Mouse (Mus musculus) bone marrow, adult 2 months (tissue): ENCODE measurements at regions not wholly inside any gene's neighbourhood (a gene's known extent, or its start where the extent isn't known, plus 50 kb on each side); places are given as distances from the start of the nearest gene placed in this dataset.

ENCODE experiments used
- H3K27ac ChIP-seq: fragments of 200-500 bp; 2 replicates; pipeline ENCODE4 v1.5.1; 2012; ENCODE audit warnings: low read depth, mild to moderate bottlenecking, control low read depth, inconsistent platforms, low read length; ENCODE audit not compliant: control insufficient read depth, poor library complexity, insufficient read depth
- H3K4me1 ChIP-seq: fragments of 200-500 bp; 2 replicates; pipeline ENCODE4 v1.6.1; 2011; ENCODE audit warnings: low read length; ENCODE audit not compliant: control insufficient read depth, insufficient read depth
- H3K4me3 ChIP-seq: fragments of 200-500 bp; replicated peaks from 2 replicates; pipeline ENCODE3; 2011; ENCODE audit warnings: mild to moderate bottlenecking, low read depth, low read length, control low read depth; ENCODE audit not compliant: control insufficient read depth
- CTCF ChIP-seq: fragments of 200-500 bp; IDR thresholded peaks from 2 replicates; pipeline ENCODE4 v1.5.1; 2011; ENCODE audit warnings: low read length, control low read depth; ENCODE audit not compliant: control insufficient read depth, insufficient read depth
- POLR2A ChIP-seq: fragments of 200-500 bp; IDR thresholded peaks from 2 replicates; pipeline ENCODE4 v1.6.1; 2011; ENCODE audit warnings: low read depth, mild to moderate bottlenecking, control low read depth, low read length, borderline replicate concordance; ENCODE audit not compliant: control insufficient read depth
- WGBS: fragments of 180-500 bp; shearing (Covaris S2); methylation state at CpG from one replicate; pipeline ENCODE4 v1.1.7; 2018; 5-methylcytosine and 5-hydroxymethylcytosine counted together

GRCm38 (mm10) chr8:116298891-116299290 is 205.9 kb upstream of the Dynlrb2 start:
- Histone ChIP-seq H3K27ac (no peak overlapping the region), H3K4me1 (no peaks in the 10 kb centered on the region), H3K4me3 (no peak overlapping the region)
- WGBS, result 86% methylated on average over 7 of the region's 7 CpGs
- no peak for TF ChIP-seq CTCF
- no peak for TF ChIP-seq POLR2A

GRCm38 (mm10) chr8:116290671-116291245 is 214.0 kb upstream of the Dynlrb2 start:
- H3K27ac ChIP-seq, result no peak overlapping the region
- TF ChIP-seq POLR2A (no peak), CTCF (no peak)
- 74% methylated on average over 6 of the region's 6 CpGs for WGBS
- H3K4me1 ChIP-seq, result no peaks in the 10 kb centered on the region
- H3K4me3 ChIP-seq, result no peak overlapping the region

GRCm38 (mm10) chr8:116289237-116289636 is 215.5 kb upstream of the Dynlrb2 start:
- no peak for TF ChIP-seq CTCF
- no peak for TF ChIP-seq POLR2A
- no peaks in the 10 kb centered on the region for H3K4me1 ChIP-seq
- no peak overlapping the region for H3K27ac ChIP-seq
- H3K4me3 ChIP-seq, result no peak overlapping the region
- 67% methylated on average over 2 of the region's 2 CpGs for WGBS

GRCm38 (mm10) chr8:116283990-116284389 is 220.8 kb upstream of the Dynlrb2 start:
- no peaks in the 10 kb centered on the region for H3K4me1 ChIP-seq
- H3K4me3 ChIP-seq, result no peak overlapping the region
- H3K27ac ChIP-seq, result no peak overlapping the region
- TF ChIP-seq POLR2A, result no peak
- no peak for TF ChIP-seq CTCF
- WGBS, result 68% methylated on average over 2 of the region's 3 CpGs

GRCm38 (mm10) chr8:116282341-116282740 is 222.4 kb upstream of the Dynlrb2 start:
- 84% methylated on average over 5 of the region's 5 CpGs for WGBS
- Histone ChIP-seq H3K4me3 (no peak overlapping the region), H3K4me1 (no peaks in the 10 kb centered on the region), H3K27ac (no peak overlapping the region)
- TF ChIP-seq CTCF (no peak), POLR2A (no peak)

GRCm38 (mm10) chr8:116275014-116275413 is 229.8 kb upstream of the Dynlrb2 start:
- no peaks in the 10 kb centered on the region; the same call in 1 of the 2 replicates for H3K4me1 ChIP-seq
- WGBS, result 71% methylated on average over 4 of the region's 4 CpGs
- no peak overlapping the region for H3K4me3 ChIP-seq
- TF ChIP-seq CTCF (no peak), POLR2A (no peak)
- H3K27ac ChIP-seq, result no peak overlapping the region

- TF ChIP-seq POLR2A (no peak), CTCF (no peak)
- no peaks in the 10 kb centered on the region; the same call in 1 of the 2 replicates for H3K4me1 ChIP-seq
- WGBS, result 89% methylated on average over 6 of the region's 6 CpGs
- no peak overlapping the region for H3K4me3 ChIP-seq
- H3K27ac ChIP-seq, result no peak overlapping the region
Measured at GRCm38 (mm10) chr8:116271238-116271637, 233.5 kb upstream of the Dynlrb2 start.

- Histone ChIP-seq H3K27ac (no peak overlapping the region), H3K4me1 (no peaks in the 10 kb centered on the region; the same call in 1 of the 2 replicates), H3K4me3 (no peak overlapping the region)
- TF ChIP-seq POLR2A (no peak), CTCF (no peak)
Measured at GRCm38 (mm10) chr8:116269393-116269792, 235.4 kb upstream of the Dynlrb2 start.

- WGBS, result 76% methylated on average over 2 of the region's 2 CpGs
Measured at GRCm38 (mm10) chr8:116268685-116269084, 236.1 kb upstream of the Dynlrb2 start.

More at GRCm38 (mm10) chr8:116268685-116269084, 236.1 kb upstream of the Dynlrb2 start:
- Histone ChIP-seq H3K4me3 (no peak overlapping the region), H3K4me1 (no peaks in the 10 kb centered on the region), H3K27ac (no peak overlapping the region)
- TF ChIP-seq CTCF (no peak), POLR2A (no peak)
